19 mouse cellular contexts compared by ENCODE assay signal in genomic region chr12:29106893-29107719, GRCm38 (mm10).
DNase-seq lines count a peak whose midpoint lies in the region; ATAC-seq lines count a peak whose summit lies in the region.
"Had no signal": no experiment of that assay in that cellular context is flagged by ENCODE, and none has a peak within 500 bp of the region (broad histone marks: within the 10 kb centered on the region; RNA-seq: fewer than 3 reads in every experiment).

No protein-coding gene starts in this region.

- H3K4me3 ChIP-seq in embryonic facial prominence, embryonic 10.5 days: no peak overlapping the region
- H3K4me3 ChIP-seq in forebrain, embryonic 15.5 days: no peak overlapping the region
- no peak overlapping the region for H3K4me3 ChIP-seq in hindbrain, embryonic 16.5 days (ENCODE audit: low read length)
- H3K4me3 ChIP-seq in midbrain, embryonic 16.5 days (ENCODE audit: low read depth, low read length): no peak overlapping the region
- H3K4me3 ChIP-seq: embryonic facial prominence, embryonic 13.5 days; heart, embryonic 13.5 days; left cerebral cortex, adult 2 months; limb, embryonic 13.5 days; liver, embryonic 15.5 days had no signal

- 77% methylated on average over 16 of the region's 16 CpGs for WGBS in embryonic facial prominence, embryonic 10.5 days
- 43% methylated on average over 16 of the region's 16 CpGs for WGBS in forebrain, embryonic 15.5 days
- WGBS in hindbrain, embryonic 16.5 days: 47% methylated on average over 16 of the region's 16 CpGs
- 37% methylated on average over 16 of the region's 16 CpGs for WGBS in midbrain, embryonic 16.5 days

- no peaks in the 10 kb centered on the region for H3K9me3 ChIP-seq in embryonic facial prominence, embryonic 10.5 days
- H3K9me3 ChIP-seq in forebrain, embryonic 15.5 days: no peaks in the 10 kb centered on the region
- H3K9me3 ChIP-seq in hindbrain, embryonic 16.5 days (ENCODE audit: control insufficient read depth, low read length): no peaks in the 10 kb centered on the region
- no peaks in the 10 kb centered on the region for H3K9me3 ChIP-seq in midbrain, embryonic 16.5 days (replicated peaks; ENCODE audit: control insufficient read depth, low read length, poor library complexity, severe bottlenecking)
- H3K9me3 ChIP-seq: embryonic facial prominence, embryonic 13.5 days; liver, embryonic 15.5 days had no signal

- no peaks in the 10 kb centered on the region for H3K36me3 ChIP-seq in embryonic facial prominence, embryonic 10.5 days (replicated peaks)
- H3K36me3 ChIP-seq in forebrain, embryonic 15.5 days: no peaks in the 10 kb centered on the region
- H3K36me3 ChIP-seq in hindbrain, embryonic 16.5 days (ENCODE audit: control insufficient read depth, insufficient read depth, low read length): no peaks in the 10 kb centered on the region
- no peaks in the 10 kb centered on the region for H3K36me3 ChIP-seq in midbrain, embryonic 16.5 days (ENCODE audit: control insufficient read depth, insufficient read depth, low read length)
- H3K36me3 ChIP-seq: embryonic facial prominence, embryonic 13.5 days; heart, embryonic 13.5 days; limb, embryonic 13.5 days; liver, embryonic 15.5 days had no signal

- H3K27ac ChIP-seq in embryonic facial prominence, embryonic 10.5 days (replicated peaks): 0 out of 2 replicates have a peak overlapping the region, but pooled peaks have one; percentile 19
- H3K27ac ChIP-seq in forebrain, embryonic 15.5 days (replicated peaks): peak overlapping the region; percentile 13
- H3K27ac ChIP-seq in hindbrain, embryonic 16.5 days (ENCODE audit: low read depth, low read length): peak overlapping the region; percentile 62
- peak overlapping the region; percentile 73 for H3K27ac ChIP-seq in midbrain, embryonic 16.5 days (ENCODE audit: low read length)
- H3K27ac ChIP-seq: embryonic facial prominence, embryonic 13.5 days; heart, embryonic 13.5 days; left cerebral cortex, adult 2 months; limb, embryonic 13.5 days; liver, embryonic 15.5 days had no signal

- peak; percentile 82 for ATAC-seq in forebrain, embryonic 15.5 days (replicated peaks)
- ATAC-seq in hindbrain, embryonic 16.5 days: peak; percentile 89
- ATAC-seq in midbrain, embryonic 16.5 days: peak; percentile 90
- ATAC-seq in megakaryocyte progenitor cell, adult 5-6 weeks (replicated peaks; ENCODE audit: poor library complexity): no peak
- no peak for ATAC-seq in erythroblast, adult 5-6 weeks (replicated peaks; ENCODE audit: low FRiP score, poor library complexity, severe bottlenecking)
- ATAC-seq: Patski had no signal

- no peak overlapping the region for H3K4me2 ChIP-seq in forebrain, embryonic 15.5 days (replicated peaks)
- H3K4me2 ChIP-seq in hindbrain, embryonic 16.5 days (ENCODE audit: low read length): no peak overlapping the region
- H3K4me2 ChIP-seq in midbrain, embryonic 16.5 days (ENCODE audit: low read length): no peak overlapping the region
- H3K4me2 ChIP-seq: embryonic facial prominence, embryonic 13.5 days; heart, embryonic 13.5 days; limb, embryonic 13.5 days; liver, embryonic 15.5 days had no signal

- no peak for DNase-seq in embryonic facial prominence, embryonic 10.5 days (ENCODE audit: low spot score)
- no peak for DNase-seq in heart, adult 9 months (ENCODE audit: low spot score in 2 of 2)
- DNase-seq: B cell, adult 2 months; cerebellum, postnatal 25 days; kidney, adult 2 months; lung, postnatal 10 days; retina, postnatal 1 day; thymus, postnatal 36 days had no signal

- no peaks in the 10 kb centered on the region for H3K4me1 ChIP-seq in embryonic facial prominence, embryonic 10.5 days
- peaks cover 12% of the 10 kb centered on the region for H3K4me1 ChIP-seq in forebrain, embryonic 15.5 days
- peaks cover 15% of the 10 kb centered on the region for H3K4me1 ChIP-seq in hindbrain, embryonic 16.5 days (ENCODE audit: control insufficient read depth, insufficient read depth, low read depth, low read length)
- H3K4me1 ChIP-seq in midbrain, embryonic 16.5 days (ENCODE audit: control insufficient read depth, insufficient read depth, low read length): peaks cover 12% of the 10 kb centered on the region
- H3K4me1 ChIP-seq: embryonic facial prominence, embryonic 13.5 days; heart, embryonic 13.5 days; liver, embryonic 15.5 days had no signal

- H3K9ac ChIP-seq in forebrain, embryonic 15.5 days (replicated peaks): no peak overlapping the region
- H3K9ac ChIP-seq in hindbrain, embryonic 16.5 days (ENCODE audit: low read depth, low read length): peak overlapping the region; percentile 25; the same call in 1 of the 2 replicates
- H3K9ac ChIP-seq in midbrain, embryonic 16.5 days (ENCODE audit: low read depth, low read length): no peak overlapping the region; the same call in 1 of the 2 replicates
- H3K9ac ChIP-seq: embryonic facial prominence, embryonic 13.5 days; heart, embryonic 13.5 days; limb, embryonic 13.5 days; liver, embryonic 15.5 days had no signal

- H3K27me3 ChIP-seq in embryonic facial prominence, embryonic 10.5 days (replicated peaks; ENCODE audit: low read depth, poor library complexity, severe bottlenecking): no peaks in the 10 kb centered on the region
- H3K27me3 ChIP-seq in forebrain, embryonic 15.5 days: no peaks in the 10 kb centered on the region
- H3K27me3 ChIP-seq in hindbrain, embryonic 16.5 days (replicated peaks; ENCODE audit: control insufficient read depth, insufficient read depth, low read length): no peaks in the 10 kb centered on the region
- no peaks in the 10 kb centered on the region for H3K27me3 ChIP-seq in midbrain, embryonic 16.5 days (ENCODE audit: control insufficient read depth, insufficient read depth, low read depth, low read length)
- H3K27me3 ChIP-seq: embryonic facial prominence, embryonic 13.5 days; heart, embryonic 13.5 days; limb, embryonic 13.5 days; liver, embryonic 15.5 days; Patski had no signal

Comparison
In these comparisons a context has a peak if more than half of its experiments do, and no peak if none do; other contexts are left out.
1. H3K27ac ChIP-seq: peak in every context shown above with its lines; median percentile 73 in midbrain, embryonic 16.5 days; 62 in hindbrain, embryonic 16.5 days; 19 in embryonic facial prominence, embryonic 10.5 days; 13 in forebrain, embryonic 15.5 days.
2. ATAC-seq: peak in forebrain, embryonic 15.5 days (single experiment), hindbrain, embryonic 16.5 days (single experiment) and midbrain, embryonic 16.5 days (single experiment); none in megakaryocyte progenitor cell, adult 5-6 weeks (single experiment) and erythroblast, adult 5-6 weeks (single experiment).